Mouse (Mus musculus): ENCODE data around the gene Ppm1d. TPM values are rescaled to one million over a fixed set of nuclear protein-coding genes. Genes with fewer than 3 reads are reported as not detected.

The Ppm1d gene
- polyA plus RNA-seq, 1 experiment from 2014 or later, result 17.1 TPM

DNA sequence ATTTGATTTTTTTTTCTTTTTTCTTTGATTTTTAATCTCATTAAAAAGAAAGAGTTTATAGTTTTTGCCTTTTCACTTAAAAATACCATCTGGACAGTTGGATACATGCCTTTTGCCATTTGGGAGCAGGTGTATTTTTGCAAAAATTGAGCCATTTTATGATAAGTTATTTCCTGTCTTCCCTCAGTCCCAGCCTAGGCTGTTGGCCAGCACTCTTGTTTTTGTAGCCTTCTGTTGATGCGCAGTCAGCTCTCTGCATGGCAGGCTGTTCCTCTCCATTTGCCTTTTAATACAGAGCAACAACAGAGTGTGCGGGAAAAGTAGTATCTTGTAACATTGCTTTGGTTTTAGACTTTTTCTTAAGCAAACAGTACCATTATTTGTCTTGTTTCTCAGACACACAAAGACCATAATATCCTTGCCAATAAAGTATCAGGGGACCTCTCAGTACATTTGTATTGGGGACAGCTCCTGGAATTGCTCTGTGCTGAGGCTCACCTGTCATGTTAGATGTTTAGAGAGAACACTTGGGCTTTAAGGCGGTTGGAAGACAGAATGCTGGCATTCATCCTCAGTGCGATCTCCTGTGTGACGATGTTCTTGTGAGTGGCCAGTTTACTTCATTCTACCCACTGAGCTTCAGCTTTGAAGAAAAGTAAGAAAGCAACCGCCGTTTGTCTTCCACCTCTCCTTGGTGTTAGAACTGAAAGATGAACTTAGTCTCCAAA is 18.3 kb downstream of the Ppm1d start:
- Histone ChIP-seq H3K9ac (no peak overlapping the region), H3K4me1 (no peaks in the 10 kb centered on the region), H3K4me3 (replicated peaks) (no peak overlapping the region), H3K27ac (replicated peaks) (no peak overlapping the region), H3K4me2 (replicated peaks) (no peak overlapping the region), H3K9me3 (replicated peaks) (no peaks in the 10 kb centered on the region), H3K27me3 (no peaks in the 10 kb centered on the region), H3K36me3 (peaks cover 36% of the 10 kb centered on the region)
- WGBS, result 91% methylated on average over 7 of the region's 7 CpGs
- no peak for ATAC-seq (ENCODE audit: insufficient number of reproducible peaks, low FRiP score, low TSS enrichment, low read depth)

GRCm38 (mm10) chr11:85334778-85335177 is 23.7 kb downstream of the Ppm1d start:
- no peaks in the 10 kb centered on the region for H3K4me1 ChIP-seq
- H3K9me3 ChIP-seq (replicated peaks), result no peaks in the 10 kb centered on the region
- H3K4me2 ChIP-seq (replicated peaks), result no peak overlapping the region
- H3K27ac ChIP-seq (replicated peaks), result no peak overlapping the region
- H3K4me3 ChIP-seq (replicated peaks), result no peak overlapping the region
- H3K36me3 ChIP-seq, result peaks cover 49% of the 10 kb centered on the region
- no peak overlapping the region for H3K9ac ChIP-seq
- WGBS, result 58% methylated on average over 4 of the region's 4 CpGs
- ATAC-seq (ENCODE audit: insufficient number of reproducible peaks, low FRiP score, low TSS enrichment, low read depth), result no peak
- no peaks in the 10 kb centered on the region for H3K27me3 ChIP-seq

DNA sequence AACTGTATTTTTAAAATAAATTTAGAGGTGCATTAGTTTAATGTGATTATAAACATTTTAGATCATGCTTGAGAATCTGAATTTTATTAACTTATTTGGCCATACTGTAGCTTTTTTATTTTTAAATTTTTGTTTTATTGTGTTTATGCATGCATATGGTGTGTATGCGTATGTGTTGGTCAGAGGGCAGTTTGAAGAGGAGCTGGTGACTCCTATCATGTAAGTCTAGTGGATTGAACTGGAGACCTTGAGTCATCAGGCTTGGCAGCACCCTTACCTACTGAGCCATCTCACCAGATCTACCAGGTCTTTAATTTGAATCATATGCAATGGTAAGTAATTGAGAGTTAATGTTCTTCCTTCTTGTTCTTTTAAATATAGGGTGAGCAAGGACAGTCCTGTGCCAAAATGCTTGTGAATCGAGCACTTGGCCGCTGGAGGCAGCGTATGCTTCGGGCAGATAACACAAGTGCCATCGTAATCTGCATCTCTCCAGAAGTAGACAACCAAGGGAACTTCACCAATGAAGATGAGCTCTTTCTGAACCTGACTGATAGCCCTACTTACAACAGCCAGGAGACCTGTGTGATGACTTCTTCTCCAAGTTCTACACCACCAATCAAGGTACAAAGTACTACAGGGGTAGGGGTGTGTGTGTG is 28.3 kb downstream of the Ppm1d start:
- no peak for ATAC-seq (ENCODE audit: insufficient number of reproducible peaks, low FRiP score, low TSS enrichment, low read depth)
- no peaks in the 10 kb centered on the region for H3K9me3 ChIP-seq (replicated peaks)
- no peaks in the 10 kb centered on the region for H3K4me1 ChIP-seq
- no peak overlapping the region for H3K4me3 ChIP-seq (replicated peaks)
- 94% methylated on average over 6 of the region's 6 CpGs for WGBS
- no peaks in the 10 kb centered on the region for H3K27me3 ChIP-seq
- H3K27ac ChIP-seq (replicated peaks), result no peak overlapping the region
- H3K9ac ChIP-seq, result no peak overlapping the region
- peaks cover 57% of the 10 kb centered on the region for H3K36me3 ChIP-seq
- H3K4me2 ChIP-seq (replicated peaks), result no peak overlapping the region

GRCm38 (mm10) chr11:85340070-85340616 is 29.1 kb downstream of the Ppm1d start:
- Histone ChIP-seq H3K9me3 (replicated peaks) (no peaks in the 10 kb centered on the region), H3K36me3 (peaks cover 57% of the 10 kb centered on the region), H3K4me1 (no peaks in the 10 kb centered on the region), H3K9ac (no peak overlapping the region), H3K4me2 (replicated peaks) (no peak overlapping the region), H3K27me3 (no peaks in the 10 kb centered on the region), H3K4me3 (replicated peaks) (no peak overlapping the region), H3K27ac (replicated peaks) (no peak overlapping the region)
- 90% methylated on average over 7 of the region's 7 CpGs for WGBS
- no peak for ATAC-seq (ENCODE audit: insufficient number of reproducible peaks, low FRiP score, low TSS enrichment, low read depth)

GRCm38 (mm10) chr11:85352539-85353380 is 41.7 kb downstream of the Ppm1d start, which contains the start of gene Bcas3:
Gene Bcas3, plus strand, starts transcription at chr11:85353167.
- H3K9me3 ChIP-seq (replicated peaks), result no peaks in the 10 kb centered on the region
- peak; percentile 99 for ATAC-seq (ENCODE audit: insufficient number of reproducible peaks, low FRiP score, low TSS enrichment, low read depth)
- H3K9ac ChIP-seq, result peak within 1 kb of the TSS; percentile 74
- H3K27ac ChIP-seq (replicated peaks), result peak within 1 kb of the TSS; percentile 63; the same call in 1 of the 2 replicates
- WGBS, result under 1% methylated on average over 47 of the region's 47 CpGs
- peak within 1 kb of the TSS; percentile 82 for H3K4me2 ChIP-seq (replicated peaks)
- peak within 1 kb of the TSS; percentile 85 for H3K4me3 ChIP-seq (replicated peaks)
- H3K4me1 ChIP-seq, result peaks cover 11% of the 10 kb centered on the region
- no peaks in the 10 kb centered on the region for H3K27me3 ChIP-seq
- H3K36me3 ChIP-seq, result no peaks in the 10 kb centered on the region; the same call in 1 of the 2 replicates

DNA sequence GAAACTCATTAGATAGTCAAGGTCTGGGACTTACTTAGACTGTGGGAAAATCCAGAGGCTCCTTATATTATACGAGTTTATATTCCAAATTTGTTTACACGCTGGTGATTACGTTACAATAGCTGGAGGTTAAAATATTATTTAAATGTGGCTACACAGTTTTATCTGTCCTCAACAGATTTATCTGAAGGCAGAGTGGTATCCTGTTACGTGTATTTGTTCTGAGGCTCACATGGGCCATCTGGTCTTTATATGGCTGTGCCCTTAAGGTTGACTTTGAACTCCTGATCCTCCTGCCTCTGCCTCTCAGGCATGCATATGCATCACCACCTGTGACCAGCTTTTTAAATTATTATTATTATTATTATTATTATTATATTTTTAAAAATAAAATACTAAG is 42.8 kb downstream of the Ppm1d start:
- Histone ChIP-seq H3K36me3 (no peaks in the 10 kb centered on the region; the same call in 1 of the 2 replicates), H3K4me2 (replicated peaks) (peak overlapping the region; percentile 82), H3K4me3 (replicated peaks) (peak overlapping the region; percentile 85), H3K27ac (replicated peaks) (no peak overlapping the region), H3K9ac (0 out of 2 replicates have a peak overlapping the region, but pooled peaks have one; percentile 74), H3K9me3 (replicated peaks) (no peaks in the 10 kb centered on the region), H3K27me3 (no peaks in the 10 kb centered on the region), H3K4me1 (peaks cover 11% of the 10 kb centered on the region)
- WGBS, result 51% methylated on average over 4 of the region's 4 CpGs
- ATAC-seq (ENCODE audit: insufficient number of reproducible peaks, low FRiP score, low TSS enrichment, low read depth), result no peak

GRCm38 (mm10) chr11:85359641-85360040 is 48.6 kb downstream of the Ppm1d start:
- Histone ChIP-seq H3K27ac (replicated peaks) (no peak overlapping the region), H3K9ac (no peak overlapping the region), H3K27me3 (no peaks in the 10 kb centered on the region), H3K4me1 (no peaks in the 10 kb centered on the region), H3K36me3 (peaks cover 20% of the 10 kb centered on the region), H3K4me3 (replicated peaks) (no peak overlapping the region), H3K4me2 (replicated peaks) (no peak overlapping the region), H3K9me3 (replicated peaks) (no peaks in the 10 kb centered on the region)
- 93% methylated on average over 6 of the region's 6 CpGs for WGBS
- ATAC-seq (ENCODE audit: insufficient number of reproducible peaks, low FRiP score, low TSS enrichment, low read depth), result no peak

- H3K4me2 ChIP-seq (replicated peaks), result no peak overlapping the region
- H3K36me3 ChIP-seq, result peaks cover 26% of the 10 kb centered on the region
- H3K4me3 ChIP-seq (replicated peaks), result no peak overlapping the region
- H3K9me3 ChIP-seq (replicated peaks), result no peaks in the 10 kb centered on the region
- no peak overlapping the region for H3K9ac ChIP-seq
- H3K27me3 ChIP-seq, result no peaks in the 10 kb centered on the region
- H3K4me1 ChIP-seq, result no peaks in the 10 kb centered on the region
- H3K27ac ChIP-seq (replicated peaks), result no peak overlapping the region
- WGBS, result 74% methylated on average over 8 of the region's 8 CpGs
- no peak for ATAC-seq (ENCODE audit: insufficient number of reproducible peaks, low FRiP score, low TSS enrichment, low read depth)
These were observed 50.6 kb downstream of the Ppm1d start for GRCm38 (mm10) chr11:85361621-85362020.

DNA sequence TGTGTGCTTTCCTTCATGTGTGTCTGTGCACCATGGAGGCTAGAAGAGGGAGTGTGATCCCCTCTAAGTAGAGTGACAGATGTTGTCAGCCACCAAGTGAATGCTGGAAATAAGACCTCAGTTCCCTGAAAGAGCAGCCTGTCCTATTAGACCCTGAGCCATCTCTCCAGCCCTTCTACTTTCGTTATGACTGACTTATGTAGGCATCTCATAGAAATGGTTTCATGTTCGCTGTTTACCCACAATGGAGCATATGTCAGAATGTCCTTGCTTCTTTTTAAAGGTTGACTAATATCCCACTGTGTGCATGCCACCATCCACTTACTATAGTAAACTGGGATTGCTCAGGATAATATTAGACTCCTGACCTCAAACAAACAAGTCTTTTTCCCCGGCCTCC is 55.1 kb downstream of the Ppm1d start:
- Histone ChIP-seq H3K36me3 (peaks cover 21% of the 10 kb centered on the region), H3K4me1 (no peaks in the 10 kb centered on the region), H3K9me3 (replicated peaks) (no peaks in the 10 kb centered on the region), H3K27ac (replicated peaks) (no peak overlapping the region), H3K27me3 (no peaks in the 10 kb centered on the region), H3K4me3 (replicated peaks) (no peak overlapping the region), H3K4me2 (replicated peaks) (no peak overlapping the region), H3K9ac (no peak overlapping the region)
- WGBS, result 89% methylated on average over 3 of the region's 3 CpGs
- ATAC-seq (ENCODE audit: insufficient number of reproducible peaks, low FRiP score, low TSS enrichment, low read depth), result no peak

DNA sequence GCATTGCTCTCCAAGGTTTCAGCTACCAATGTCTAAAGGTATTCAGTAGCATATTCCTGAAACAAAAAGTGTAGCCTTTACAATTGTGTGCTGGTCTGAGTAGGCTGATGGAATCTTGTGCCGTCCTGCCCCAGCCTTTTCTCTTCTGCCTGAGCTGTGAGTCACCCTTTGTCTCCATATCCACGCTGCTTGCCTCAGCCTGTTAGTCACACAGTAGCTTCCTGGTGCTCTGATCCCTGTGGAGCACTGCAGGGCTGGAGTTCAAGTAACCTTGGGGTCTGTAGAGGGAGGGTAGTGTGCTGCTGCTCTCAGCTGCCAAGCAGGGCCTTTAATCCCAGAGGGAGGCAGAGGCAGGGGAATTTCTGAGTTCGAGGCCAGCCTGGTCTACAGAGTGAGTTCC is 56.8 kb downstream of the Ppm1d start:
- H3K27ac ChIP-seq (replicated peaks), result no peak overlapping the region
- no peak overlapping the region for H3K4me2 ChIP-seq (replicated peaks)
- H3K9me3 ChIP-seq (replicated peaks), result no peaks in the 10 kb centered on the region
- WGBS, result 56% methylated on average over 3 of the region's 3 CpGs
- H3K4me3 ChIP-seq (replicated peaks), result no peak overlapping the region
- H3K27me3 ChIP-seq, result no peaks in the 10 kb centered on the region
- no peak overlapping the region for H3K9ac ChIP-seq
- no peaks in the 10 kb centered on the region for H3K4me1 ChIP-seq
- peaks cover 28% of the 10 kb centered on the region for H3K36me3 ChIP-seq
- ATAC-seq (ENCODE audit: insufficient number of reproducible peaks, low FRiP score, low TSS enrichment, low read depth), result 0 out of 2 replicates have a peak, but pooled peaks have one; percentile 24

DNA sequence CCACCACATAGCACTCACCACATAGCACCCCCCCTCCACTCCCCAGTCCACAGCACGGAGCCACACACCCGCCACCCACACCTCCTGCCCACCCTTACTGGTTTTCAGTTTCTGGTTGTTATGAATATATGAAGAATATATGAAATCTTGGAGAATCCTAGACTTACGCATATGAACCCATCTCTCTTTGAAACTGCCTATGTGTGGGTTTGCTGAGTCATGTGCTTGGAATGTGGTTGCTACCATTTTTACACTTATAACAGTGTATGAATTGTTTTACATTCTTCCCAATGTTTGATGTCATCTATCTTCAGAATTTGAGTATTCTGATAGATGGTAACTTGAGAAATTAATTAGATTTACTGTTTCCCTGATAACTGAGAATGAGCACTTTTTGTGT is 68.0 kb downstream of the Ppm1d start:
- no peaks in the 10 kb centered on the region for H3K36me3 ChIP-seq
- no peak overlapping the region for H3K9ac ChIP-seq
- ATAC-seq (ENCODE audit: insufficient number of reproducible peaks, low FRiP score, low TSS enrichment, low read depth), result no peak
- no peak overlapping the region for H3K27ac ChIP-seq (replicated peaks)
- H3K4me2 ChIP-seq (replicated peaks), result no peak overlapping the region
- no peaks in the 10 kb centered on the region for H3K4me1 ChIP-seq
- H3K27me3 ChIP-seq, result no peaks in the 10 kb centered on the region
- 74% methylated on average over 3 of the region's 3 CpGs for WGBS
- no peaks in the 10 kb centered on the region for H3K9me3 ChIP-seq (replicated peaks)
- no peak overlapping the region for H3K4me3 ChIP-seq (replicated peaks)

Measured in embryonic facial prominence, embryonic 15.5 days (tissue).